Mouse (Mus musculus) hematopoietic stem cell, adult 5-6 weeks (primary cell): ENCODE measurements around the gene Gabbr1. TPM values are rescaled to one million over a fixed set of nuclear protein-coding genes. Genes with fewer than 3 reads are reported as not detected.

ENCODE experiments used
- ATAC-seq, 2 experiments: fragments of 125-278 bp in 1 of 2; replicated peaks in 1 of 2; 2 replicates each; pipeline ENCODE4 v1.8.0; 2016 to 2017; ENCODE audit warnings: inconsistent platforms in 2 of 2, mild to moderate bottlenecking in 2 of 2, moderate number of reproducible peaks in 2 of 2, low read depth in 1 of 2, moderate TSS enrichment in 1 of 2; ENCODE audit not compliant: low FRiP score in 2 of 2, poor library complexity in 2 of 2, severe bottlenecking in 2 of 2, insufficient read depth in 1 of 2, low TSS enrichment in 1 of 2
- total RNA-seq: library from RNA; stranded (forward); fragments of 172-1452, 232-1000 nt; gene quantifications from 2 replicates; pipeline ENCODE4 v1.2.3, GENCODE M21; 2017

Gene Gabbr1
- total RNA-seq, 1 experiment from 2014 or later: 10.7 TPM

DNA sequence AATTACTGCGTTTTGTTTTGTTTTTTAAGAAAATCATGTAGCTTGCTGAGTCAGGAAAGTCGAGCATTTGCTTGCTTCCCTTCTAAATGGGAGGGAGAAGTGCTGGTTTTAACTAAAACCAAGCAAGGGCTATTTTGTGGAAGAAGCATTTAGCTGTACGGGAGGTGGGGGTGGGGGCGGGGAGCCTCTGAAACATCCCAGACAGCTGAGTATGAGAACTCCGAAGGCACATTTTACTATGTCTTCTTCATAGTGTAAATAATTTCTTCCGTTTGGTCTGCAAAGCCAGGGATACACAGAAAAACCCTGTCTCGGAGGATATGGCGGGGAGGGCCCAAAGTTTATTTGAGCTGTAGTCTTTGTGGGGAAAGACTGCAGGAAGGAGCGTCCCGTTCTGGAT lies 17.6 kb upstream of the Gabbr1 start:
- no peak for ATAC-seq

- ATAC-seq: peak; percentile 96 to 99
Observed at GRCm38 (mm10) chr17:37028683-37029120, 17.1 kb upstream of the Gabbr1 start.

DNA sequence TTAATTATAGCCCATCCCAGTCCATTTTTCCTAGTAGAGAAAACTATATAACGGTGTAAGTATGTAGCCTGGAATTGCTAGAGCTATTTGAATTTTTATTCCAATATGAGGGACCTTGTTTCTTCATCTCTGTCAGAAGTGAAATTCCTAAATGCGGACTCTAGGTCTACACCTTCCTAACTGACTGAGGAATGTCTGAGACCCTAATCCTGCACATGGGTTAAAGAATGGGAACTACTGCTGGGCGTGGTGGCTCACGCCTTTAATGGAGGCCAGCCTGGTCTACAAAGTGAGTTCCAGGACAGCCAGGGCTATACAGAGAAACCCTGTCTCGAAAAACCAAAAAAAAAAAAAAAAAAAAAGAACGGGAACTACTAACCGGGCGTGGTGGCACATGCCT lies 16.6 kb upstream of the Gabbr1 start:
- no peak for ATAC-seq

- no peak for ATAC-seq
Observed at GRCm38 (mm10) chr17:37039127-37039894, 6.5 kb upstream of the Gabbr1 start.

GRCm38 (mm10) chr17:37044651-37045244 lies 1.0 kb upstream of the Gabbr1 start:
- peak; percentile 29 to 53; a peak in 3 of 4 replicates for ATAC-seq

- peak; percentile 19 to 23 for ATAC-seq
Observed at GRCm38 (mm10) chr17:37046312-37047112, 746 bp downstream of the Gabbr1 start.

GRCm38 (mm10) chr17:37047332-37047976 lies 1.7 kb downstream of the Gabbr1 start:
- ATAC-seq: no peak

GRCm38 (mm10) chr17:37047981-37048380 lies 2.2 kb downstream of the Gabbr1 start:
- no peak for ATAC-seq

DNA sequence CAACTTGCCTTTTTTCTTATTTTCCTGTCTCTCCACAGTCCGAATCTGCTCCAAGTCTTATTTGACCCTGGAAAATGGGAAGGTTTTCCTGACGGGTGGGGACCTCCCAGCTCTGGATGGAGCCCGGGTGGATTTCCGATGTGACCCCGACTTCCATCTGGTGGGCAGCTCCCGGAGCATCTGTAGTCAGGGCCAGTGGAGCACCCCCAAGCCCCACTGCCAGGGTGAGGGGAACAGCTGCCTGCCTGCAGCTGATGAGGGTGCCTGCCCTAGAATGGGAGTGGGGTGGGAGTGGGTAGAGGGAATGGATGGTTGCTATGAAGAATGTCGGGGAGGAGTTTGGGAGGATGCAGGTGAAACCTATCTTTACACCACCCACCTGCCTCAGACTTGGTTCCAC lies 2.6 kb downstream of the Gabbr1 start:
- no peak for ATAC-seq

- 0 out of 4 replicates have a peak, but pooled peaks have one; percentile 11 to 32 for ATAC-seq
Observed at GRCm38 (mm10) chr17:37049570-37050310, 4.0 kb downstream of the Gabbr1 start.

- peak in 1 of 2 experiments; percentile 6; a peak in 1 of 4 replicates for ATAC-seq
Observed at GRCm38 (mm10) chr17:37050399-37050798, 4.6 kb downstream of the Gabbr1 start.

DNA sequence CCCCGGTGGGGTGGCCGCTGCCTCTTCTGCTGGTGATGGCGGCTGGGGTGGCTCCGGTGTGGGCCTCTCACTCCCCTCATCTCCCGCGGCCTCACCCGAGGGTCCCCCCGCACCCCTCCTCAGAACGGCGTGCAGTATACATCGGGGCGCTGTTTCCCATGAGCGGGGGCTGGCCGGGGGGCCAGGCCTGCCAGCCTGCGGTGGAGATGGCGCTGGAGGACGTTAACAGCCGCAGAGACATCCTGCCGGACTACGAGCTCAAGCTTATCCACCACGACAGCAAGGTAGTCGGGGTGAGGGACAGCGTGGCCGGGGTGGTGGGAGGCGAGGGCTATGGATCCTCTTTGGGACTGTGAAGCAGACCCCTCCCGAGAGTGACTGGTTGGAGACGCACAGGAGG lies 5.1 kb downstream of the Gabbr1 start:
- ATAC-seq: no peak

- peak in 1 of 2 experiments; percentile 7; a peak in 1 of 4 replicates for ATAC-seq
Observed at GRCm38 (mm10) chr17:37051745-37052144, 6.0 kb downstream of the Gabbr1 start.

- no peak for ATAC-seq
Observed at GRCm38 (mm10) chr17:37056957-37057356, 11.2 kb downstream of the Gabbr1 start.

DNA sequence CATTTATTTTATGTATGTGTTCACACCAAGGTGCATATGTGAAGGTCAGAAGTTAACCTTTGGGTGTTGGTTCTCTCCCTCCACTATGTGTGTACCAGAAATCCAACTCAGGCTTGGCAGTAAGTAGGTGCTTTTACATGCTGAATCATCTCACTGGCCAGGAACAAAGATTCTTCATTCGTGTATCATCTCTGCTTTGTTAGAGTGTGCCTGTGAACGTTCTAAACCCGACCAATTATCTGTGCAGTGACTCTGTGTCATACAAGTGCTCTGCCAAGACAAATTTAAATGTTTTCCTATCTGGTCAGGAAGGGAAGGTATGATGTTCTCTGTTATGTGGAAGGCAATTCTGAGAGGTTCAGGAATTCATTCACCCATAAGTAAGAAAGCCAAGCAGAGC lies 15.7 kb downstream of the Gabbr1 start:
- no peak for ATAC-seq

DNA sequence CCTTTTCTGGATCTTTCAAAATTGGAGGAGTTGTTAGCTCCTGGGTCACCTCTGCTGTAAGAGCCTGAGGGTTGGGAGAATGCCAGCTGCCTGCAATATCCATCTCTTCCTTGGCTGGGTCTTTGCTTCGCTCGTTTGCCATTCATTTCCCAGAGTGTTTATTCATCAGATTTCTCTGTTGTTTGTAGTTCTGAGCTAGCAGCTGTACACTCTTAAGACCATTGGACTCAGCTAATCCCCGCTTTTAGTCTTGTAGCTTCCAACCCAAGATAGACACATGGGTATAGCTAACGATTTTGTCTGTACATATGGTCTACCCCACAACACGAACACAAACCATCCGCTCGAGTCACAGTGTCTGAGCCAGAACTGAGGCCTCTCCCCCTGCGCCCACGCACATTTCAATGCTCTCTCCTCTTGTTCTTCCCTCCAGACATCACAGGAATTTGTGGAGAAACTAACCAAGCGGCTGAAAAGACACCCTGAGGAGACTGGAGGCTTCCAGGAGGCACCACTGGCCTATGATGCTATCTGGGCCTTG lies 16.4 kb downstream of the Gabbr1 start:
- no peak for ATAC-seq

- no peak for ATAC-seq
Observed at GRCm38 (mm10) chr17:37063063-37063462, 17.3 kb downstream of the Gabbr1 start.
